ENCODE assay signal across 15 mouse cellular contexts in the genomic region with DNA sequence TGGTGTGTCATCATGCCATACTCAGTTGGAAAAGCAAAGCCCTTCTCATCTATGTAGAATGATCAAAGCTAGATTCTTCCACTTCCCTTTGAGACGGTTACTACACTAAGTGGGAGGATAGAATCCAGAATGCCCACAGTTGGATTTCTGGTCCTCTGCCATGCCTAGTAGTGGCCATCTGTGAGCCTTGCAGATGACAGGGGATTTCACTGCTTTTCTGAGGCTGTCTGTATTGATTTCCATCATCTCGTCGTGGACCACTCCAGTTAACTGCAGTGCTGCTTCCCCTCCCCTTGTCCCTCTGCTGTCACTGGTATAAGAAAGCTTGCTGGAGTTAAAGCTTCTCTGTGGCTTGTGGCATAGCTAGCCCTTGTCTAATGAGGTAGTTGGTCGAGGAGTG. TPM values are rescaled to one million over a fixed set of nuclear protein-coding genes. Genes with fewer than 3 reads are reported as not detected.
DNase-seq lines count a peak whose midpoint lies in the region; ATAC-seq and TF ChIP-seq lines count a peak whose summit lies in the region.
"Had no signal": no experiment of that assay in that cellular context is flagged by ENCODE, and none has a peak within 500 bp of the region (broad histone marks: within the 10 kb centered on the region; RNA-seq: fewer than 3 reads in every experiment).

No protein-coding gene starts in this region.

- no peaks in the 10 kb centered on the region; the same call in 1 of the 2 replicates for H3K36me3 ChIP-seq in midbrain, postnatal 0 days (ENCODE audit: insufficient read depth, low read length)
- H3K36me3 ChIP-seq in midbrain, embryonic 15.5 days (replicated peaks): 0 out of 2 replicates have a peak, but pooled peaks cover 3% of the 10 kb centered on the region

- no peak for DNase-seq in frontal cortex, adult 2 months (ENCODE audit: extremely low spot score in 1 of 2, low spot score in 1 of 2)
- peak; percentile 83 for DNase-seq in midbrain, postnatal 0 days (ENCODE audit: low spot score)
- DNase-seq in cerebellum, postnatal 14 days: peak; percentile 97
- peak; percentile 51 for DNase-seq in retina, postnatal 1 day
- DNase-seq in testis, postnatal 10 days (ENCODE audit: low spot score): no peak
- DNase-seq in kidney, adult 11 months: no peak
- DNase-seq: right cerebral cortex, adult 18-20 months; thymus, postnatal 25 days had no signal

- H3K4me1 ChIP-seq in midbrain, postnatal 0 days (ENCODE audit: insufficient read depth, low read length): no peaks in the 10 kb centered on the region
- H3K4me1 ChIP-seq in midbrain, embryonic 15.5 days: no peaks in the 10 kb centered on the region
- H3K4me1 ChIP-seq: kidney, embryonic 15.5 days; midbrain, embryonic 12.5 days; neural tube, embryonic 12.5 days had no signal

- H3K27ac ChIP-seq in midbrain, postnatal 0 days (ENCODE audit: low read depth, low read length): no peak overlapping the region
- H3K27ac ChIP-seq in midbrain, embryonic 15.5 days: no peak overlapping the region
- H3K27ac ChIP-seq: kidney, embryonic 15.5 days; liver, embryonic 14.5 days; midbrain, embryonic 12.5 days; neural tube, embryonic 12.5 days had no signal

- no peak for TF ChIP-seq CTCF in midbrain, postnatal 0 days (IDR thresholded peaks at IDR 0.05)

- no peak overlapping the region for H3K4me3 ChIP-seq in midbrain, postnatal 0 days (ENCODE audit: low read depth, low read length)
- no peak overlapping the region for H3K4me3 ChIP-seq in midbrain, embryonic 15.5 days
- H3K4me3 ChIP-seq: heart, embryonic 12.5 days; kidney, embryonic 15.5 days; midbrain, embryonic 12.5 days; neural tube, embryonic 12.5 days had no signal

- ATAC-seq in frontal cortex, adult (ENCODE audit: low TSS enrichment): 0 out of 2 replicates have a peak, but pooled peaks have one; percentile 38
- no peak for ATAC-seq in midbrain, postnatal 0 days (ENCODE audit: low FRiP score)
- ATAC-seq in midbrain, embryonic 15.5 days (replicated peaks): no peak

- H3K9me3 ChIP-seq in midbrain, postnatal 0 days (ENCODE audit: low read length): no peaks in the 10 kb centered on the region
- no peaks in the 10 kb centered on the region for H3K9me3 ChIP-seq in midbrain, embryonic 15.5 days
- H3K9me3 ChIP-seq: heart, embryonic 12.5 days; kidney, embryonic 15.5 days; midbrain, embryonic 12.5 days; neural tube, embryonic 12.5 days had no signal

- H3K9ac ChIP-seq in midbrain, postnatal 0 days (replicated peaks; ENCODE audit: low read length, poor library complexity, severe bottlenecking): no peak overlapping the region
- H3K9ac ChIP-seq in midbrain, embryonic 15.5 days: no peak overlapping the region
- H3K9ac ChIP-seq: heart, embryonic 12.5 days; kidney, embryonic 15.5 days; liver, embryonic 14.5 days; midbrain, embryonic 12.5 days; neural tube, embryonic 12.5 days had no signal

- H3K27me3 ChIP-seq in midbrain, postnatal 0 days (ENCODE audit: insufficient read depth, low read length): no peaks in the 10 kb centered on the region
- H3K27me3 ChIP-seq in midbrain, embryonic 15.5 days (replicated peaks): no peaks in the 10 kb centered on the region
- H3K27me3 ChIP-seq: heart, embryonic 12.5 days; kidney, embryonic 15.5 days; midbrain, embryonic 12.5 days; neural tube, embryonic 12.5 days had no signal

- H3K4me2 ChIP-seq in midbrain, postnatal 0 days (ENCODE audit: low read depth, low read length, poor library complexity, severe bottlenecking): no peak overlapping the region
- no peak overlapping the region for H3K4me2 ChIP-seq in midbrain, embryonic 15.5 days
- H3K4me2 ChIP-seq: heart, embryonic 12.5 days; kidney, embryonic 15.5 days; midbrain, embryonic 12.5 days; neural tube, embryonic 12.5 days had no signal

- WGBS in midbrain, postnatal 0 days: 68% methylated on average over 4 of the region's 4 CpGs
- 72% methylated on average over 4 of the region's 4 CpGs for WGBS in midbrain, embryonic 15.5 days

RNA-seq across cellular contexts. Expression of a gene that starts 23.1 kb away (rescaled TPM):
- polyA plus RNA-seq in frontal cortex, adult 2 months (2012; rRNA removed): 80.7 and 83.5 TPM in 2 replicates
- total RNA-seq in midbrain, postnatal 0 days (2014; rRNA removed): 268 and 400 TPM in 2 replicates
- polyA plus RNA-seq in midbrain, postnatal 0 days (2015; fragmentation: Nextera tagmentation; extraction: Ambion mirVana): 74.3 and 87.9 TPM in 2 replicates
- 164 and 166 TPM in 2 replicates for polyA plus RNA-seq in midbrain, embryonic 15.5 days (2015; fragmentation: Nextera tagmentation; extraction: Ambion mirVana)

RNA-seq across cellular contexts. Expression of a gene that starts 49.8 kb away (rescaled TPM):
- 78.0 and 84.1 TPM in 2 replicates for polyA plus RNA-seq in frontal cortex, adult 2 months (2012; rRNA removed)
- 48.7 and 68.7 TPM in 2 replicates for total RNA-seq in midbrain, postnatal 0 days (2014; rRNA removed)
- 236 and 243 TPM in 2 replicates for polyA plus RNA-seq in midbrain, postnatal 0 days (2015; fragmentation: Nextera tagmentation; extraction: Ambion mirVana)
- 191 and 196 TPM in 2 replicates for polyA plus RNA-seq in midbrain, embryonic 15.5 days (2015; fragmentation: Nextera tagmentation; extraction: Ambion mirVana)

RNA-seq across cellular contexts. Expression of a gene that starts 49.8 kb away (rescaled TPM):
- polyA plus RNA-seq in frontal cortex, adult 2 months (2012; rRNA removed): 22.5 and 22.7 TPM in 2 replicates
- total RNA-seq in midbrain, postnatal 0 days (2014; rRNA removed): 14.3 and 22.3 TPM in 2 replicates
- 6.7 and 6.8 TPM in 2 replicates for polyA plus RNA-seq in midbrain, postnatal 0 days (2015; fragmentation: Nextera tagmentation; extraction: Ambion mirVana)
- 14.6 and 14.8 TPM in 2 replicates for polyA plus RNA-seq in midbrain, embryonic 15.5 days (2015; fragmentation: Nextera tagmentation; extraction: Ambion mirVana)

Comparison
In these comparisons a context has a peak if more than half of its experiments do, and no peak if none do; other contexts are left out.
1. DNase-seq: peak in midbrain, postnatal 0 days (single experiment), cerebellum, postnatal 14 days (2 of 2) and retina, postnatal 1 day (single experiment); none in frontal cortex, adult 2 months (0 of 2), testis, postnatal 10 days (single experiment) and kidney, adult 11 months (single experiment).